Mouse (Mus musculus) cerebellum, adult 2 months (tissue): Measurements from ENCODE around the gene Smarce1.

Source experiments
- CTCF ChIP-seq: fragments of 200-500 bp; IDR thresholded peaks from 2 replicates; pipeline ENCODE4 v1.5.1; 2011; ENCODE audit warnings: low read depth, mild to moderate bottlenecking, control low read depth, low read length, moderate library complexity, borderline replicate concordance; ENCODE audit not compliant: insufficient read depth
- POLR2A ChIP-seq: fragments of 200-500 bp; IDR thresholded peaks from 2 replicates; pipeline ENCODE4 v1.6.1; 2011; ENCODE audit warnings: low read length, control low read depth, borderline replicate concordance; ENCODE audit not compliant: insufficient read depth

DNA sequence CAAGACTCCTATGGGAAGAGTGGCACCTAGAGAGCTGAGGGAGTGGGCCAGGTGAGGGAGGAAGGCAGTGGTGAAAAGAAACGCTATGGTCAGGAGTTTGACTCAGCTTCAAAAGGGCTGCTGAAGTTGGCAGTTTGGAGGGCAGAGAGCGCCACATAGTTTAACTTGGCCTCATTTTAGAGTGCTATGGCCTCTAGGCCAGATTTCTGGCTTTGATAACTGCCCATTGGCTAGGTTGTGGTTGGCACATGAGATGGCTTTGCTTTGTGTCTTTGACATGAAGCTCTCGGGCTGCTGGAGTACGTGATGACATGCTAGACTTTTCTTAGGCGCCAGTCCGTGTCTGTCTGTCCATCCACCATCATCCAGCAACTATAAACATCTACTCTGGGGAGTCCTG is 70.6 kb downstream of the Smarce1 start:
- TF ChIP-seq CTCF, result no peak
- TF ChIP-seq POLR2A, result no peak
